In genomic region chr1:175523572-175523971, GRCm38 (mm10) we compare ENCODE assay signal across 29 mouse cellular contexts. TPM values are rescaled to one million over a fixed set of nuclear protein-coding genes. Genes with fewer than 3 reads are reported as not detected.
A peak's percentile ranks its signal among the peaks of the same experiment; 100 is the strongest.
DNase-seq lines count a peak whose midpoint lies in the region; ATAC-seq and TF ChIP-seq lines count a peak whose summit lies in the region.
"Had no signal": no experiment of that assay in that cellular context is flagged by ENCODE, and none has a peak within 500 bp of the region (broad histone marks: within the 10 kb centered on the region; RNA-seq: fewer than 3 reads in every experiment).

No protein-coding gene starts in this region.

- no peak for TF ChIP-seq EP300 in heart, postnatal 0 days (IDR thresholded peaks at IDR 0.05; ENCODE audit: low read depth)

- 52% methylated on average over 2 of the region's 2 CpGs for WGBS in heart, postnatal 0 days
- WGBS in heart, embryonic 11.5 days (ENCODE audit: insufficient replicate concordance) = 73% methylated on average over 2 of the region's 2 CpGs
- WGBS in intestine, embryonic 15.5 days = 68% methylated on average over 2 of the region's 2 CpGs
- 51% methylated on average over 2 of the region's 2 CpGs for WGBS in intestine, embryonic 16.5 days
- WGBS in stomach, embryonic 14.5 days = 60% methylated on average over 2 of the region's 2 CpGs
- WGBS in stomach, embryonic 16.5 days = 43% methylated on average over 2 of the region's 2 CpGs

- peak; percentile 9 for DNase-seq in heart, postnatal 0 days (ENCODE audit: low spot score)
- no peak for DNase-seq in right cerebral cortex, postnatal 25 days
- DNase-seq in cerebellum, postnatal 25 days = no peak
- DNase-seq: adrenal gland, adult 8-10 months; adrenal gland, postnatal 14 days; adrenal gland, postnatal 36 days; cerebellum, adult 11-12 months; cerebellum, adult 2 months; cerebellum, adult 9-10 months; cerebellum, postnatal 10 days; cerebellum, postnatal 36 days; embryo, embryonic 11 days had no signal

- no peak overlapping the region for H3K9ac ChIP-seq in heart, postnatal 0 days (replicated peaks; ENCODE audit: low read depth, low read length)
- no peak overlapping the region for H3K9ac ChIP-seq in heart, embryonic 11.5 days (ENCODE audit: low read depth, low read length)
- H3K9ac ChIP-seq in intestine, embryonic 15.5 days = no peak overlapping the region
- no peak overlapping the region for H3K9ac ChIP-seq in intestine, embryonic 16.5 days (ENCODE audit: low read depth, low read length)
- H3K9ac ChIP-seq in stomach, embryonic 14.5 days (replicated peaks; ENCODE audit: low read depth, low read length) = no peak overlapping the region
- no peak overlapping the region for H3K9ac ChIP-seq in stomach, embryonic 16.5 days (ENCODE audit: low read length)
- H3K9ac ChIP-seq: embryonic facial prominence, embryonic 13.5 days; embryonic facial prominence, embryonic 15.5 days; forebrain, embryonic 12.5 days had no signal

- no peak overlapping the region for H3K27ac ChIP-seq in heart, postnatal 0 days (ENCODE audit: low read depth)
- H3K27ac ChIP-seq in heart, embryonic 11.5 days (ENCODE audit: low read depth, low read length) = no peak overlapping the region
- H3K27ac ChIP-seq in intestine, embryonic 15.5 days = no peak overlapping the region
- H3K27ac ChIP-seq in intestine, embryonic 16.5 days (ENCODE audit: low read length) = no peak overlapping the region
- no peak overlapping the region for H3K27ac ChIP-seq in stomach, embryonic 14.5 days (ENCODE audit: low read length)
- H3K27ac ChIP-seq in stomach, embryonic 16.5 days (ENCODE audit: low read length) = no peak overlapping the region
- H3K27ac ChIP-seq: embryonic facial prominence, embryonic 13.5 days; embryonic facial prominence, embryonic 15.5 days; forebrain, embryonic 10.5 days; forebrain, embryonic 12.5 days had no signal

- TF ChIP-seq CTCF in heart, postnatal 0 days (IDR thresholded peaks at IDR 0.05; ENCODE audit: low read depth) = no peak

- H3K36me3 ChIP-seq in heart, postnatal 0 days (replicated peaks; ENCODE audit: control insufficient read depth, insufficient read depth, low read length) = no peaks in the 10 kb centered on the region
- H3K36me3 ChIP-seq in heart, embryonic 11.5 days (ENCODE audit: control insufficient read depth, insufficient read depth, low read length) = no peaks in the 10 kb centered on the region
- H3K36me3 ChIP-seq in intestine, embryonic 15.5 days = no peaks in the 10 kb centered on the region
- H3K36me3 ChIP-seq in intestine, embryonic 16.5 days (ENCODE audit: control insufficient read depth, insufficient read depth, low read length) = no peaks in the 10 kb centered on the region
- no peaks in the 10 kb centered on the region for H3K36me3 ChIP-seq in stomach, embryonic 14.5 days (ENCODE audit: control insufficient read depth, insufficient read depth, low read length)
- H3K36me3 ChIP-seq in stomach, embryonic 16.5 days (ENCODE audit: control insufficient read depth, insufficient read depth, low read length) = no peaks in the 10 kb centered on the region
- H3K36me3 ChIP-seq: embryonic facial prominence, embryonic 13.5 days; embryonic facial prominence, embryonic 15.5 days; forebrain, embryonic 10.5 days; forebrain, embryonic 12.5 days; G1E had no signal

- no peaks in the 10 kb centered on the region for H3K27me3 ChIP-seq in heart, postnatal 0 days (ENCODE audit: control insufficient read depth, insufficient read depth, low read length)
- H3K27me3 ChIP-seq in heart, embryonic 11.5 days (ENCODE audit: control insufficient read depth, insufficient read depth, low read length) = no peaks in the 10 kb centered on the region
- H3K27me3 ChIP-seq in intestine, embryonic 15.5 days (replicated peaks) = no peaks in the 10 kb centered on the region
- H3K27me3 ChIP-seq in intestine, embryonic 16.5 days (replicated peaks; ENCODE audit: control insufficient read depth, insufficient read depth, low read length) = no peaks in the 10 kb centered on the region
- H3K27me3 ChIP-seq in stomach, embryonic 14.5 days (ENCODE audit: control insufficient read depth, insufficient read depth, low read length) = no peaks in the 10 kb centered on the region
- no peaks in the 10 kb centered on the region for H3K27me3 ChIP-seq in stomach, embryonic 16.5 days (ENCODE audit: control insufficient read depth, insufficient read depth, low read length)
- H3K27me3 ChIP-seq: CH12.LX; embryonic facial prominence, embryonic 13.5 days; embryonic facial prominence, embryonic 15.5 days; forebrain, embryonic 12.5 days; Patski had no signal

- ATAC-seq in heart, postnatal 0 days (ENCODE audit: insufficient read depth, low read depth) = no peak
- ATAC-seq in heart, embryonic 11.5 days (replicated peaks; ENCODE audit: insufficient number of reproducible peaks, low FRiP score, low TSS enrichment) = no peak
- ATAC-seq in intestine, embryonic 15.5 days = 0 out of 2 replicates have a peak, but pooled peaks have one; percentile 34
- ATAC-seq in intestine, embryonic 16.5 days = no peak
- peak; percentile 72 for ATAC-seq in stomach, embryonic 14.5 days (ENCODE audit: insufficient number of reproducible peaks, insufficient read depth, low FRiP score, low read depth)
- peak; percentile 81; the same call in 1 of the 2 replicates for ATAC-seq in stomach, embryonic 16.5 days (ENCODE audit: insufficient read depth, low FRiP score)
- ATAC-seq: activated CD4-positive, CD25-positive, alpha-beta regulatory T cell, adult 4 months; CD4-positive, CD25-positive, alpha-beta regulatory T cell, adult 4 months; forebrain, embryonic 14.5 days; Patski had no signal

- H3K9me3 ChIP-seq in heart, postnatal 0 days (replicated peaks; ENCODE audit: control insufficient read depth, low read length) = no peaks in the 10 kb centered on the region
- no peaks in the 10 kb centered on the region for H3K9me3 ChIP-seq in heart, embryonic 11.5 days (replicated peaks; ENCODE audit: control insufficient read depth, low read length)
- no peaks in the 10 kb centered on the region for H3K9me3 ChIP-seq in intestine, embryonic 15.5 days
- H3K9me3 ChIP-seq in intestine, embryonic 16.5 days (ENCODE audit: control insufficient read depth, low read length) = no peaks in the 10 kb centered on the region
- no peaks in the 10 kb centered on the region for H3K9me3 ChIP-seq in stomach, embryonic 14.5 days (ENCODE audit: control insufficient read depth, low read depth, low read length)
- no peaks in the 10 kb centered on the region for H3K9me3 ChIP-seq in stomach, embryonic 16.5 days (replicated peaks; ENCODE audit: control insufficient read depth, low read length)
- H3K9me3 ChIP-seq: embryonic facial prominence, embryonic 13.5 days; embryonic facial prominence, embryonic 15.5 days; forebrain, embryonic 10.5 days; forebrain, embryonic 12.5 days; G1E had no signal

- H3K4me2 ChIP-seq in heart, postnatal 0 days (ENCODE audit: low read depth, low read length) = no peak overlapping the region
- no peak overlapping the region for H3K4me2 ChIP-seq in heart, embryonic 11.5 days
- H3K4me2 ChIP-seq in intestine, embryonic 15.5 days (replicated peaks) = no peak overlapping the region
- H3K4me2 ChIP-seq in intestine, embryonic 16.5 days (ENCODE audit: low read depth, low read length) = no peak overlapping the region
- H3K4me2 ChIP-seq in stomach, embryonic 14.5 days (replicated peaks; ENCODE audit: low read depth, low read length) = no peak overlapping the region
- no peak overlapping the region for H3K4me2 ChIP-seq in stomach, embryonic 16.5 days (ENCODE audit: low read depth, low read length)
- H3K4me2 ChIP-seq: embryonic facial prominence, embryonic 13.5 days; embryonic facial prominence, embryonic 15.5 days; forebrain, embryonic 12.5 days had no signal

- H3K4me1 ChIP-seq in heart, postnatal 0 days (ENCODE audit: control insufficient read depth, insufficient read depth) = no peaks in the 10 kb centered on the region
- no peaks in the 10 kb centered on the region for H3K4me1 ChIP-seq in heart, embryonic 11.5 days (ENCODE audit: control insufficient read depth, insufficient read depth, low read length)
- no peaks in the 10 kb centered on the region for H3K4me1 ChIP-seq in intestine, embryonic 15.5 days (replicated peaks)
- no peaks in the 10 kb centered on the region for H3K4me1 ChIP-seq in intestine, embryonic 16.5 days (ENCODE audit: control insufficient read depth, insufficient read depth, low read length)
- H3K4me1 ChIP-seq in stomach, embryonic 14.5 days (ENCODE audit: control insufficient read depth, insufficient read depth, low read length) = no peaks in the 10 kb centered on the region
- H3K4me1 ChIP-seq in stomach, embryonic 16.5 days (ENCODE audit: control insufficient read depth, insufficient read depth, low read length) = no peaks in the 10 kb centered on the region
- H3K4me1 ChIP-seq: embryonic facial prominence, embryonic 15.5 days; forebrain, embryonic 10.5 days; forebrain, embryonic 12.5 days had no signal

- no peak overlapping the region for H3K4me3 ChIP-seq in heart, postnatal 0 days (ENCODE audit: low read depth, low read length)
- no peak overlapping the region for H3K4me3 ChIP-seq in heart, embryonic 11.5 days (ENCODE audit: low read depth, low read length)
- H3K4me3 ChIP-seq in intestine, embryonic 15.5 days (replicated peaks) = no peak overlapping the region
- H3K4me3 ChIP-seq in intestine, embryonic 16.5 days (ENCODE audit: low read length) = no peak overlapping the region
- no peak overlapping the region for H3K4me3 ChIP-seq in stomach, embryonic 14.5 days (ENCODE audit: low read depth, low read length)
- H3K4me3 ChIP-seq in stomach, embryonic 16.5 days (replicated peaks; ENCODE audit: low read length) = no peak overlapping the region
- H3K4me3 ChIP-seq: embryonic facial prominence, embryonic 13.5 days; embryonic facial prominence, embryonic 15.5 days; erythroblast, embryonic 14.5 days; forebrain, embryonic 10.5 days; forebrain, embryonic 12.5 days had no signal

RNA-seq across cellular contexts. Expression of gene Rgs7, which starts 31.3 kb away (rescaled TPM):
- 0.34 TPM in 1 of 2 replicates, not detected in the other for total RNA-seq in heart, postnatal 0 days (2014; rRNA removed; ENCODE audit: low replicate concordance)
- polyA plus RNA-seq in heart, postnatal 0 days (2015; fragmentation: Nextera tagmentation; extraction: Ambion mirVana) = 0.49 and 0.55 TPM in 2 replicates
- 0.57 and 0.65 TPM in 2 replicates for polyA plus RNA-seq in heart, embryonic 11.5 days (2014; fragmentation: Nextera tagmentation; extraction: Ambion mirVana)
- 1.6 and 1.8 TPM in 2 replicates for polyA plus RNA-seq in intestine, embryonic 15.5 days (2015; fragmentation: Nextera tagmentation; extraction: Ambion mirVana)
- 1.3 and 1.4 TPM in 2 replicates for polyA plus RNA-seq in intestine, embryonic 16.5 days (2015; fragmentation: Nextera tagmentation; extraction: Ambion mirVana)
- 2.1 and 3.5 TPM in 2 replicates for polyA plus RNA-seq in stomach, embryonic 14.5 days (2014; fragmentation: Nextera tagmentation; extraction: Ambion mirVana)
- polyA plus RNA-seq in stomach, embryonic 16.5 days (2015; fragmentation: Nextera tagmentation; extraction: Ambion mirVana) = 1.3 and 1.9 TPM in 2 replicates
- total RNA-seq: common myeloid progenitor, adult 5-6 weeks had no signal
- polyA plus RNA-seq: activated CD4-positive, CD25-positive, alpha-beta regulatory T cell, adult 4 months; CD4-positive, CD25-positive, alpha-beta regulatory T cell, adult 4 months; erythroblast, embryonic 14.5 days; G1E had no signal

Comparison
In these comparisons a context has a peak if more than half of its experiments do, and no peak if none do; other contexts are left out.
1. ATAC-seq: peak in intestine, embryonic 15.5 days (single experiment), stomach, embryonic 14.5 days (single experiment) and stomach, embryonic 16.5 days (single experiment); none in heart, postnatal 0 days (single experiment), heart, embryonic 11.5 days (single experiment) and intestine, embryonic 16.5 days (single experiment).